Mouse (Mus musculus) left cerebral cortex, postnatal 25 days (tissue): ENCODE data around the gene Mical2. TPM values are rescaled to one million over a fixed set of nuclear protein-coding genes. Genes with fewer than 3 reads are reported as not detected.

Experiments used
- DNase-seq, 2 experiments: peaks; one replicate each; pipeline ENCODE4 v3.0.0; 2022; ENCODE audit warnings: low spot score in 2 of 2, mixed read lengths in 1 of 2
- intact Hi-C: fragments of 180-260 bp; cut with DNase I; formaldehyde crosslinking; loops from one replicate; pipeline ENCODE4 v1.15.1; 2025
- total RNA-seq, 2 experiments: library from RNA; stranded (reverse); gene quantifications; 2 replicates each; pipeline ENCODE4 v1.2.3; 2021

Mical2 gene
- total RNA-seq, 2 experiments from 2014 or later = 610 to 744 TPM

DNA sequence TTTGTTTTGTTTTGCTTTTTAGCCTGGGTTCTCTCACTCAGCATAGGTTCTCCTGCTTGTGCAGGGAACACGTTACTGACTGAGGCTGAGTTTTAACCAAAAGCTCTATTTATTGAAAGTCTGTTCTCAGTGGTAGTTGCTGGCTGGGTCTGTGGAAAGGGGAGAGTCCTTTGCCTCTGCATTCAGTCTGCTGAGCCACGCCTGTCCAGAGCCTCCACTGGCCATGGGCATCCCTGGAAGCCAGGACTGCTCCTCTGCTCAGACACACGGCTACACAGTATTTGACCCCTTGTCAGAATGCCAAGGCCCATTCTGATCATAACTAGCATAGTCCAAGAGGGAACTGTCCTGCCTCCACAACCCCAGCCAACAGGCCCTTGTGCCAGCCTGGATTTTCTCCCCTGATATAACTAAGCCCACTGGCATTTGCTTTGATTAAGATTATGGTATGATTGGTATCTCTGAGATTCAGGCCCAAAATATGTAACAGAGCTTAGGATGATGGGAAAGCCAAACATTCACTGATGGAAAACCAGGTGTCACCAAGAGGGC, 73.3 kb downstream of the Mical2 start:
- DNase-seq = no peak
- intact Hi-C loops = loop anchor here (5.0 kb wide), 1 partner anchor 72 kb away; the partner anchor contains the start of gene Mical2

DNA sequence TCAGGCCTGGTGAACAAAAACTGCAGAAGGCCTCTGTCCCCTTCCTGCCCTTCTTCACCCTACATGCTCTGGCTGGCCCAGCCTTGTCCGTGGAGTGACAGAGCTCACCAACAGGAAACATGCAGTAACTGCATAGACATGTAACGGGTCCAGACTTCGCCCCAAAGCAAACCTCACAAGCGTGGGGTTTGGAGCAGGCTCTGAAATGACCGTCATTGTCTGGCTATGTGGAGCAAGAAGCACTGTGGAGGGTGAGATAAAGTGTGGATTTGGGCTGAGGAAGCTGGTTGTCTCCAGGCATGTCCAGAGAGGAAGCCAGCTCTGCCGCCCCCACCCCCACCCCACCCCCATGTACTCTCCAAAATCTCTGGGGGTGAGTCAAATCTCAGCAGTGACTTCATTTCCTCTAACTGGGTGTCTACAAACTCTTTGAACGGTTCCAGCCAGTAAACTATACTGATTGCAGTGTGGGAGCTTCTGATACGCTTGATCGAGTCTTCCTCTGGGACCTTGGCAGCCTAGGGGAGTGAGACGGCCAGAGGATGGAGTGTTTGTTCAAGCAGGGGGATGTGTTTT, 74.0 kb downstream of the Mical2 start:
- intact Hi-C loops = loop anchor here (5.0 kb wide), 1 partner anchor 72 kb away; the partner anchor contains the start of gene Mical2
- DNase-seq = peak in 1 of 2 experiments; percentile 55

DNA sequence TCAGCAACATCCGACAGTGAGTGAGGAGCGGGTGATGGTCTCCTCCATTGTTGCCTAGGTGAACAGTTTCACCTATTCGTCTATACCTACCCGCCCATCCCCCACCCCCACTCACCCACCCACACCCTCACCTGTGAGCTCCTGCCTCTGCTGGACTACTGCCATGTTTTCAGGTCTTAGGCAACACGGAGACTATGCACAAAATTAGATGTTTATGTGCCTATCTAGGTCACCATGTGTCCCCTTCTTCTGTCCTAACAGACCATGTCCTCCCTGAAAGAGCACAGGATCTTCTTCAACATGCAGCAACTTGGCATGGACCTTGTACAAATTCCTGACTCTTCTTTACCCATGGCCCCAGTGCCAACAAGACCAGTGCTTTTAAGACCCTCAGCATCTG, 74.5 kb downstream of the Mical2 start:
- no peak for DNase-seq
- intact Hi-C loops = no loop called here

DNA sequence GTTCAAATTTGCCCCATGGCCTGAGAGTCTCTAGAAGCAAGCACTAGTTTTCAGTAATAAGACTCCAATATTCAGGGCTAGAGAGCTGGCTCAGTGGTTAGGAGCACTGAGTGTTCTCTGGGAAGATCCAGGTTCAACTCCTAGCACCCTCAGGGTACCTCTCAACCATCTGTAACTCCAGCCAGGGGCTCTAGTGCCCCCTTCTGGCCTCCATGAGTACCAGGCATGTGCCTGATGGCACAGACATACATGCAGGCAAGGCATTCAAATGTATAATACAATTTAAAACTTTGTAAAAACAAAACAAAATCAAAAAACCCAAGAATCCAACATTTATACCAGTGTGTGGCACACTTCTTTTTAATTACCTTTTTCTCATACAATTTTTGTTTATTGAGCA, 75.4 kb downstream of the Mical2 start:
- no peak for DNase-seq
- intact Hi-C loops = no loop called here

DNA sequence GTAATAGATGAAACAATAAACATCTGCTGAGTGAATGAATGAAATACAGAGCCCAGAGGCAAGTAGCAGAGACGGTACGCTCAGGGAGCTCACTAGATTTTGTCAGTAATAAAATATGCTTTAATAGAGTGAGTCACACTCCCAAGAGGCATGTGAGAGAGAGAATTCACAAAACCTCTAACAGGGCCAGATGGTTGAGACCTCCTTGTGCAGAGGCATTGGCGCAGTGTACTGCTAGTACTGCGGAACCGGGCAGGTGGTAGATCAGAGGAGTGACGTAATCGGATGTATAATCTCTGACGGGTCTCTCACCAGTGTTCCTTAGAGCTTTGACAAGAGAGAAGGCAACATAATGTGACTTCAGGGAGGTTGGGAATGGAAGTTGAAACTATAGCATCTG, 78.7 kb downstream of the Mical2 start:
- DNase-seq = peak in 1 of 2 experiments; percentile 46
- intact Hi-C loops = no loop called here

DNA sequence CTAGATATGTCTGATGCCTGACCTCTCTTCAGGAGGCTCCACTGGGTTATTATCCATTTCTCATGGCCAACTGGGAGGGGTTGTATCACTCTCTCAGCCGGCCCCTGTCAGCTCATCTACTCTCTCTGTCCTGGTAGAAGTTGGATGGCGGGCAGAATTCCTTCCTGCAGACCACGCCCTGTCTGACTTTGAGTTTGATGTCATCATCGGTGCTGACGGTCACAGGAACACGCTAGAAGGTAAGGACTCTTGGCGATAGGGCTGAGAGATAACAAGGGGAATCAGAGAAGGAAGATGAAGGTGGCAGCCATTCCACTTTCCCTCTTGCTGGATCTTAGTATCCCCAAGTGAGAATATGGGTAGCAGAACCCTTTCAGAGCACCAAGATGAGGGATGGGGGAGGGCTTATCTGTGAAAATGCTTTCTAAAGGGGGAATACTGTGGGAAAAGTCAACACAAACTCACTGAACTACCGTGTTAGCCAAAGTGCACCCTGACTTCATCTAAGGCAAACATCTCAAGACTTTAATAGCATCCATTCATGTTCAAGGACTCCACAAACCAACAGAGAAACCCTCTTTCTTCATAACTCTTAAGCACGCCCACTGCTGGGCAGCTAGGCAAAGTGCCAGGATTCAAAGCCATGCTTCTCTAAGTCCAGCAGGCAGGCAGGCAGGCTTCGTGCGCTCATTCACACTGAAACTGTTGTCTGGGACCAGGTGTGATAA, 83.8 kb downstream of the Mical2 start:
- peak in 1 of 2 experiments; percentile 44 for DNase-seq

DNA sequence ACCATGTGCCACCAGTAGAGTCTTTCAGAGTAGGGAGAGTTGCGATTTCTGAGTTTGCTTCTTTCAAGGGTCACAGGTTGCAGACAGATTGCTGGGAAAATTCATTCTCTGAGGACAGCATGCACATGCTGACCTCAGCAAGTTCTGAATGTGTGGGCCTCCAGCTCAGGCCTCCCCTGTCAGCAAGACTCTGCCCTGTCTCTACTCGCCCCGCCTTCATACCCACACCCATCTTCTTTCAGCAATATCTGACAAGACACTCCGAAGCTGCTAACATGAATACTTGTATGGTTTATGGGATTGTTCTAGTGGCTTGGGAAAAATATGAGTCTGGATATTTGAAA, 84.3 kb downstream of the Mical2 start:
- DNase-seq = no peak
- intact Hi-C loops = no loop called here

More for the DNA sequence above, 83.8 kb downstream of the Mical2 start:
- intact Hi-C loops = no loop called here

- no peak for DNase-seq
- intact Hi-C loops = no loop called here
Measured at GRCm38 (mm10) chr7:112313211-112313610, 87.6 kb downstream of the Mical2 start.

DNA sequence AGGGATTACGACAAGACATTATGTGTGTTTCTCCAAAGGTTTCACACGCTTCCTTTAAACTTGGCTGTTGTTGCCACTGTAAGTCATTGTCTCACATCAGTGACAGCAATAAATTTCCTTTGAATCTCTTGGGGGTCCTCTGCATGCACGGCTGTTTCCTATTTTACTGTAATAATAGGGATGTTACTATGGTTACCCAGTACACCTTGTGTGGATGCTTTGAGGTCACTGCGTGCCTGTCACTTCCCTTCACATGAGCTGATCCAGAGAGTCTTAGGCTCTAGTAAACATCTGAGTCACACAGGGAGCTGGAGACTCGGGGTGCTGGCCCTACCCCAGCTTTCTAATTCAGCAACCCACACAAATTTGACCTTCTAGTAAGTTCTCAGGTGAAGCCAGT, 88.0 kb downstream of the Mical2 start:
- intact Hi-C loops = no loop called here
- no peak for DNase-seq

DNA sequence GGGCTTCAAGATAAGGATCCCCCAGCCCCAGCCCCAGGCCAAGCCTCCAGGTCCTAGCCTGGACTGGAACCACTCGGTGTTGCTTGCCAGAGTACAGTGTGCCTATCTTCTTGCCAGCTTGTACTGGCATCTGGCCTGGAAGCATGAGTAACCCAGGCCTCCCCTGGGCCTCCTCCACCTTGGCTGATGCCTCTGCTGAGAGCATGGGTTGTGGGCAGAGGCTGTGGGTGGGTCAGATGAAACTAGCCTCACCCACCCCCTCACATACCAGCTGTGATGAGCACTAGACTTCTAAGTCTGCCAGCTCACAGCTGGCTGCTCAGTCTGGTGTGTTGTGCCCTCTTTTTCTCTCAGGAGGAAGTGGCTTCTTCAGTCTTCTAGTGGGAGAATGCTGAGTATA, 90.6 kb downstream of the Mical2 start:
- DNase-seq = peak; percentile 62 to 94
- intact Hi-C loops = loop anchor here (1.0 kb wide), 2 partner anchors 20 to 75 kb away; no protein-coding TSS in a partner anchor

DNA sequence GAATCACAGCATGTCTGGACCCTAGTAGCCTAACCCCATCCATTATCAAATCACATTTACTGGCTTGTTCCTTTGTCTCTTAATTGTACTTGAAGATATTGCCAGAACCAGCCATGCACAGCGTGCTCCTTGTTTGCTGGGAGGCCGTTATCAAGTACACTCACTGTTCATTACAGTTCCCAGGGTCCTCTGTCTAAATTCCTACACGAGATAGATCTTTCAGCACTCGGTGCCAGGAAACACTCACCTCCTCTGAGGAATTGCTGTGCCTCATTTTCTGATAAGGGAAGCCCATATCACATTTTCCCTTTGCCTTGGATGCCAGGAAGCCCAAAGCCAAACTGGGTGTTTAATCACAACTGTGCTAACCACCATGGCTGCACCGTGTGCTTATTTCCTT, 91.8 kb downstream of the Mical2 start:
- intact Hi-C loops = no loop called here
- DNase-seq = no peak

DNA sequence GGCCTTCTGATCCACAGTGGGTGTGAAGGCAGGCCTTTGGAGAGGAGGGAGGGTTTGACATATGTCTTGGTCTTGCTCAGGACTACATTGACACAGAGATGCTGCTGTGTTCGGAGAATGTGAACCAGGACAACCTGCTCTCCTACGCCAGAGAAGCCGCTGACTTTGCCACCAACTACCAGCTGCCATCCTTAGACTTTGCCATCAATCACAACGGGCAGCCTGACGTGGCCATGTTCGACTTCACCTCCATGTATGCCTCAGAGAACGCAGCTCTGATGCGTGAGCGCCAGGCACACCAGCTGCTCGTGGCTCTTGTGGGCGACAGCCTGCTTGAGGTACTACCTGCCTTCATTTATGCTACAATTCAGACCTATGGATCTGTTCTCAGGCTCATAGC, 92.7 kb downstream of the Mical2 start:
- no peak for DNase-seq
- intact Hi-C loops = no loop called here

GRCm38 (mm10) chr7:112319419-112319818, 93.8 kb downstream of the Mical2 start:
- intact Hi-C loops = no loop called here
- DNase-seq = no peak

DNA sequence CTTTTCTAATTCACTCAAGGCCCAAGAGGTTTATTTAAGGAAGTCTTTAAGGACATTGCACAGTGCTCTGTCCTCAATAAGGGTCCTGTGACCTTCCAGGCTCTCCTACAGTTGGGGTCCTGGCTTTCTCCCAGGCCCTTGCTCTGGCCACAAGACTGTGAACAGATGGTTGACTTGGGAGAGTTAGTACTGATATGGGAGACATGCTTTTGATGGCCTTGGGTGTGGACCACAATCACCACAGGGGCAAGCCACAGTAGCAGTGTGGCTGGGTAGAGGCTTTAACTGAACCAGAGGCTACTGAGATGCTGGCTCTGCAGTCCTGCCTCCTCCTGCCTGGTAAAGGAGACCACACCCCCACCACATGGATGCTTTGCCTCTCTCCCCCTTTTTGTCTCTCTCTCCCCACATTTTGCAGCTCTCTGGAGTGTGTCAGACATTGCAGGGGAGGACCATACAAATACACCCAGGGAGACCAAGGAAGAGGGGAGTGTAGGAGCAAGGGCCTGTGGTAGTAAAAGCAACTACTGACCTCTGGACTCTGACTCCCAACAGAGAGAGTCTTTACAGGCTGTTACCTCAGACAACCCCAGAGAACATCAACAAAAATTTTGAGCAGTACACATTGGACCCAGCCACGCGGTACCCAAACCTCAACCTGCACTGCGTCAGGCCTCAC, 94.5 kb downstream of the Mical2 start:
- intact Hi-C loops = no loop called here
- no peak for DNase-seq

GRCm38 (mm10) chr7:112321798-112322794, 96.4 kb downstream of the Mical2 start:
- no peak for DNase-seq
- intact Hi-C loops = no loop called here

GRCm38 (mm10) chr7:112324577-112324976, 98.9 kb downstream of the Mical2 start:
- intact Hi-C loops = no loop called here
- DNase-seq = no peak

DNA sequence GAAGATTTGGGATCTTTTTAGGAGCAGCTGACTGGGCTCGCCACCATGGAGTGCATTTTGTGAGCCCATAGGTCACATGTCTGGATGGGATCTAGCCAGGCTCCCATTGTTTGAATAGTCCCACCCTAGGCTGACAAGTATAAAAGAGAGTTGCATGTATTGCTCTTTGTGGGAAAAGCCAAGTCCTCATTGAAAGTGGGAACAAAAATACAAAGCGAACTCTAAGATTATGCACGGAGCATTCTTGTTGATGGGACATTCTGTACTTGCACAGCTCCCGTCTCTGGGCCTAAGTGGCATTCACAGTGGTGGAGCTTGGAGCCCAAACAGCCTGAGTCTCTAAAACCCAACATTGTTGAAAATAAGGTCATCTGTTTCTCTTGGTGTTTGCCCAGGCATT, 101.2 kb downstream of the Mical2 start:
- DNase-seq = peak in 1 of 2 experiments; percentile 59
- intact Hi-C loops = no loop called here

DNA sequence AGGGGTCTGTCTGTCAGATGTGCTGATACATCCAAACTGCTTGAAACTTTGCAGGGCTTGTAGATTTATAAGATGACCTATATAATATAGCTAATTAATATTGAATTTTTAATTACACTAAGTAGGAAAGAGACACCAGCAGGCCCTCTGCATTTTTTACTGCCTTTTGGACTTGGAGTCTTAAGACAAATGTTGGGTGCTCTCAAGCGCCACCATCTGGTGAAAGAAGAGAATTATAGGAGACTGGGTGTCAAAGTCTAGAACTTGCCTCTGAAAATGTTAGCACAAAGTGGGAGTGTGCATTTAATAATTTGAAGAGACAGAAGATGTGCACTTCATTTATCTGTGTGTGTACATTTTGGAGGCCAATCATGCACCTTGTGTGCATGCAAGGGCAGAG, 103.3 kb downstream of the Mical2 start:
- intact Hi-C loops = no loop called here
- peak in 1 of 2 experiments; percentile 66 for DNase-seq

DNA sequence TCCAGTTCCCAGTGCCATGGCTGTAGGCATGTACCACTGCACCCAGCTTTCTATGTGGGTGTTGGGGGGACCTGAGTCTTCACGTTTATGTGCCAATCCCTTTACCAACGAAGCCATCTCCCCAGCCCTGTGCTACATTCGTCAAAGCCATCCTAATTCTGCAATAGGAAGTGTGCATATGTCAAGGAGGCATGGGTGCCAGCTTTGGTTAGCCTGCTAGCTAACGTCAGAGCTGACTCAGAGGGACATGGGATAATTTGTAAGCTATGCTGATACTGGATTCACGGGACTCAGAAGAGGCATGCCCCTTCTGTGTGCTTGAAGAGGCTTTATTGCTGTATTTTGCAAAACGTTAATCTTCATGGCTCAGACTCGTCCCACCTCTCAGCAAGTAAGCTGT, 103.8 kb downstream of the Mical2 start:
- DNase-seq = peak in 1 of 2 experiments; percentile 74
- intact Hi-C loops = no loop called here
